Mouse (Mus musculus): ENCODE results near the gene Tmem235. TPM values are rescaled to one million over a fixed set of nuclear protein-coding genes. Genes with fewer than 3 reads are reported as not detected.

The Tmem235 gene
- polyA plus RNA-seq, 1 experiment from 2014 or later: not detected

DNA sequence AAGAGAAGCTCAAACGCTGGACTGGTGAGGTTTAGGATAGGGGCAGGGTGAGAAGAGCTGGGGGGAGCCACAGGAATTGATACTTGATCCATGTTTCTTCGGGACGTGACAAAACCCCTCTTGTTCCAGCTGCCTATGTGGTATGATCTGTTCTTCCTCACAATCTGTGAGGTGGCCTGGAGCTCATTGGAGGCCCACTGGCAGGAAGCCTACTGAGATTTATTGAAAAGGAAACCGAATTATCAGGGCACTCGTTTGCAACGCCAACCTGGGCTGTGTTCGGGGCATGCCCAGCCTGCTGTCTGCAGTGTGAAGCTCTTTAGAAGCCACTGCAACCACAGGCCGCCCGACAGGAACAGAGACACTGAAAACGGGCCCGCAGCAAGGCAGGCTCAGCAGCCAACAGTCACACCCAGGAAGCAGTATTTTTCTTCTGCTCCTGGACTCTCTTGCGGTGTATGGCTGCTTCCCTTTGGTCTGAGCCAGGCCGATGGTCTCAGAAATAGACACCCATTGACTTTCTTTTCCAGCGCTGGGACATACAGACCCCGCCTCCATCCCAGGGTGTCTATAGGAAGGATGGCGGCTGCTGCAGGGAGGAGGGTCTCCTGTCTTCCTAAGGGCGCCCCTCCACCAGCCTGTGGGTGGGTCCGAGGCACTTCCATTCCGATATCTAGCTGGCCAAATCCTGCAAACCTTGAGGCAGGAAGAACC, 12.1 kb upstream of the Tmem235 start:
- WGBS: 5% methylated on average over 19 of the region's 19 CpGs

DNA sequence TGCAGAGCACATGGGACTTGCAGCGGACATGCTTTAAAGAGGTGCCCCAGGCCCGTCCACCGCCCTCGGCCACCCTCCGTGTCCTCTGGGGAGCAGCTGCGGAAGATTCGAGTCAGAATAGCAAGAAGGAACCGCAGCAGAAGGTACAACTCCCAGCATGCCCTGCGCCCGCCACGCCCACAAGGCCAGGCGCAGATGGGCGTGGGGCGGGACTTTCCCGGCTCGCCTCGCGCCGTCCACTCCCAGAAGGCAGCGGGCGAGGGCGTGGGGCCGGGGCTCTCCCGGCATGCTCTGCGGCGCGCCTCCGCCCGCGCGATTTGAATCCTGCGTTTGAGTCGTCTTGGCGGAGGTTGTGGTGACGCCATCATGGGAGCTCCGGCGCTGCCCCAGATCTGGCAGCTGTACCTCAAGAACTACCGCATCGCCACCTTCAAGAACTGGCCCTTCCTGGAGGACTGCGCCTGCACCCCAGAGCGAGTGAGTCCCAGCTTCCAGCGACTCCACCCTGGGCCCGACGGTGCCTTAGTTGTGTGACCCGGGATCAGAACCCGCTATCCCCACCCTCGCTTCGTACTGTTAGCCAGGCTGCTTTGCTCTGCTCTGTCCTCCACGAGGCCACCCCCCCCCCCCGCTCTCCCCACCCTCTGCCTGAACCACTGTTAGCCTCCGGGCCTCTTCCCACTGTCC, 11.4 kb upstream of the Tmem235 start, which contains the start of gene Birc5:
Gene Birc5, plus strand, starts transcription at position 267 of the 687 bp plus-strand sequence.
- Histone ChIP-seq H3K36me3 (ENCODE audit: control insufficient read depth, insufficient read depth, low read length) (peaks cover 20% of the 10 kb centered on the region), H3K4me1 (replicated peaks; ENCODE audit: control insufficient read depth, insufficient read depth, low read length) (peaks cover 24% of the 10 kb centered on the region), H3K9me3 (ENCODE audit: control insufficient read depth, low read length) (no peaks in the 10 kb centered on the region), H3K4me3 (ENCODE audit: low read depth, low read length) (peak within 1 kb of the TSS; percentile 59), H3K27me3 (replicated peaks; ENCODE audit: control insufficient read depth, insufficient read depth, low read length) (no peaks in the 10 kb centered on the region), H3K4me2 (ENCODE audit: low read length) (peak within 1 kb of the TSS; percentile 84), H3K9ac (ENCODE audit: low read length) (peak within 1 kb of the TSS; percentile 69), H3K27ac (ENCODE audit: low read depth) (peak within 1 kb of the TSS; percentile 93)
- peak; percentile 85 for ATAC-seq (replicated peaks; ENCODE audit: low FRiP score, low TSS enrichment, low read depth)
- WGBS: under 1% methylated on average over 51 of the region's 51 CpGs
- DNase-seq (ENCODE audit: low spot score): peak; percentile 97

More for the DNA sequence above, 12.1 kb upstream of the Tmem235 start:
- Histone ChIP-seq H3K36me3 (ENCODE audit: control insufficient read depth, insufficient read depth, low read length) (peaks cover 13% of the 10 kb centered on the region), H3K9me3 (ENCODE audit: control insufficient read depth, low read length) (no peaks in the 10 kb centered on the region), H3K4me2 (ENCODE audit: low read length) (peak overlapping the region; percentile 84), H3K27ac (ENCODE audit: low read depth) (peak overlapping the region; percentile 93), H3K4me3 (ENCODE audit: low read depth, low read length) (peak overlapping the region; percentile 59), H3K4me1 (replicated peaks; ENCODE audit: control insufficient read depth, insufficient read depth, low read length) (peaks cover 24% of the 10 kb centered on the region), H3K27me3 (replicated peaks; ENCODE audit: control insufficient read depth, insufficient read depth, low read length) (no peaks in the 10 kb centered on the region), H3K9ac (ENCODE audit: low read length) (peak overlapping the region; percentile 69)
- ATAC-seq (replicated peaks; ENCODE audit: low FRiP score, low TSS enrichment, low read depth) (peak; percentile 75), DNase-seq (ENCODE audit: low spot score) (no peak)

GRCm38 (mm10) chr11:117852875-117853274, 7.7 kb upstream of the Tmem235 start:
- 79% methylated on average over 3 of the region's 3 CpGs for WGBS
- peaks cover 54% of the 10 kb centered on the region for H3K36me3 ChIP-seq (ENCODE audit: control insufficient read depth, insufficient read depth, low read length)
- no peaks in the 10 kb centered on the region for H3K9me3 ChIP-seq (ENCODE audit: control insufficient read depth, low read length)

DNA sequence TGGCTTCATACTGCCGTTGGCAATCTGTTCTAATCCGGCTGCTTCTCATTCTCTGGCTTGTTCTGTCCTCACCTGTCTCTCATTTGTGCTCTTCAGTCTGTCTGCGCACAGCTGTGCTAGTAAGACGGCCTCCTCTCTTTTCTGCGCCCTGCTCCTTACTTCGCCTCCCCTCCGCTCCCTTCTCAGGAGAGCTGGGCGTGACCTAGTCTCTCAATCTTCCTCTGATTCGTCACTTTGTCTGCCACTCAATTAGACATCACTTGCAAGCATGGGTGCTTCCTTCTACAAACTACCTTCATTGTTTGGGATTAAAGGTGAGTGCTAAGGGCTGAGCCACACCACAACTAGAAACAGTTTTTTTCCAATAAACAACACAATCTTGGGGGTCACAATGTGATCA, 6.3 kb upstream of the Tmem235 start:
- DNase-seq (ENCODE audit: low spot score) (no peak), ATAC-seq (replicated peaks; ENCODE audit: low FRiP score, low TSS enrichment, low read depth) (no peak)
- Histone ChIP-seq H3K36me3 (ENCODE audit: control insufficient read depth, insufficient read depth, low read length) (peaks cover 54% of the 10 kb centered on the region), H3K27ac (ENCODE audit: low read depth) (no peak overlapping the region), H3K4me2 (ENCODE audit: low read length) (no peak overlapping the region), H3K4me3 (ENCODE audit: low read depth, low read length) (no peak overlapping the region), H3K9me3 (ENCODE audit: control insufficient read depth, low read length) (no peaks in the 10 kb centered on the region), H3K27me3 (replicated peaks; ENCODE audit: control insufficient read depth, insufficient read depth, low read length) (peaks cover 6% of the 10 kb centered on the region; the same call in 1 of the 2 replicates), H3K9ac (ENCODE audit: low read length) (no peak overlapping the region), H3K4me1 (replicated peaks; ENCODE audit: control insufficient read depth, insufficient read depth, low read length) (peaks cover 11% of the 10 kb centered on the region; the same call in 1 of the 2 replicates)
- 90% methylated on average over 9 of the region's 9 CpGs for WGBS

More at GRCm38 (mm10) chr11:117852875-117853274, 7.7 kb upstream of the Tmem235 start:
- Histone ChIP-seq H3K4me2 (ENCODE audit: low read length) (no peak overlapping the region), H3K4me3 (ENCODE audit: low read depth, low read length) (no peak overlapping the region), H3K27ac (ENCODE audit: low read depth) (no peak overlapping the region), H3K9ac (ENCODE audit: low read length) (no peak overlapping the region), H3K4me1 (replicated peaks; ENCODE audit: control insufficient read depth, insufficient read depth, low read length) (peaks cover 16% of the 10 kb centered on the region), H3K27me3 (replicated peaks; ENCODE audit: control insufficient read depth, insufficient read depth, low read length) (no peaks in the 10 kb centered on the region)
- no peak for ATAC-seq (replicated peaks; ENCODE audit: low FRiP score, low TSS enrichment, low read depth)
- no peak for DNase-seq (ENCODE audit: low spot score)

- H3K9ac ChIP-seq (ENCODE audit: low read length): no peak overlapping the region
- no peak overlapping the region for H3K27ac ChIP-seq (ENCODE audit: low read depth)
- peaks cover 17% of the 10 kb centered on the region for H3K27me3 ChIP-seq (replicated peaks; ENCODE audit: control insufficient read depth, insufficient read depth, low read length)
- no peak overlapping the region for H3K4me3 ChIP-seq (ENCODE audit: low read depth, low read length)
- no peaks in the 10 kb centered on the region for H3K9me3 ChIP-seq (ENCODE audit: control insufficient read depth, low read length)
- ATAC-seq (replicated peaks; ENCODE audit: low FRiP score, low TSS enrichment, low read depth) (no peak), DNase-seq (ENCODE audit: low spot score) (no peak)
- H3K4me2 ChIP-seq (ENCODE audit: low read length): no peak overlapping the region
- 92% methylated on average over 5 of the region's 5 CpGs for WGBS
- peaks cover 5% of the 10 kb centered on the region; the same call in 1 of the 2 replicates for H3K4me1 ChIP-seq (replicated peaks; ENCODE audit: control insufficient read depth, insufficient read depth, low read length)
- H3K36me3 ChIP-seq (ENCODE audit: control insufficient read depth, insufficient read depth, low read length): peaks cover 54% of the 10 kb centered on the region
Observed at GRCm38 (mm10) chr11:117855360-117855759, 5.2 kb upstream of the Tmem235 start.

- Histone ChIP-seq H3K27me3 (replicated peaks; ENCODE audit: control insufficient read depth, insufficient read depth, low read length) (peaks cover 23% of the 10 kb centered on the region), H3K36me3 (ENCODE audit: control insufficient read depth, insufficient read depth, low read length) (peaks cover 54% of the 10 kb centered on the region), H3K4me3 (ENCODE audit: low read depth, low read length) (no peak overlapping the region), H3K9ac (ENCODE audit: low read length) (no peak overlapping the region), H3K4me1 (replicated peaks; ENCODE audit: control insufficient read depth, insufficient read depth, low read length) (0 out of 2 replicates have a peak, but pooled peaks cover 3% of the 10 kb centered on the region), H3K4me2 (ENCODE audit: low read length) (no peak overlapping the region), H3K9me3 (ENCODE audit: control insufficient read depth, low read length) (no peaks in the 10 kb centered on the region), H3K27ac (ENCODE audit: low read depth) (no peak overlapping the region)
- ATAC-seq (replicated peaks; ENCODE audit: low FRiP score, low TSS enrichment, low read depth) (no peak), DNase-seq (ENCODE audit: low spot score) (no peak)
- WGBS: 65% methylated on average over 1 of the region's 1 CpGs
Observed at GRCm38 (mm10) chr11:117855975-117856374, 4.6 kb upstream of the Tmem235 start.

- no peak overlapping the region for H3K27ac ChIP-seq (ENCODE audit: low read depth)
- ATAC-seq (replicated peaks; ENCODE audit: low FRiP score, low TSS enrichment, low read depth) (no peak), DNase-seq (ENCODE audit: low spot score) (no peak)
- peaks cover 50% of the 10 kb centered on the region for H3K36me3 ChIP-seq (ENCODE audit: control insufficient read depth, insufficient read depth, low read length)
- 0 out of 2 replicates have a peak, but pooled peaks cover 3% of the 10 kb centered on the region for H3K4me1 ChIP-seq (replicated peaks; ENCODE audit: control insufficient read depth, insufficient read depth, low read length)
- H3K4me3 ChIP-seq (ENCODE audit: low read depth, low read length): no peak overlapping the region
- H3K4me2 ChIP-seq (ENCODE audit: low read length): no peak overlapping the region
- H3K9ac ChIP-seq (ENCODE audit: low read length): no peak overlapping the region
- WGBS: 95% methylated on average over 9 of the region's 10 CpGs
- H3K9me3 ChIP-seq (ENCODE audit: control insufficient read depth, low read length): no peaks in the 10 kb centered on the region
- peaks cover 31% of the 10 kb centered on the region for H3K27me3 ChIP-seq (replicated peaks; ENCODE audit: control insufficient read depth, insufficient read depth, low read length)
Observed at GRCm38 (mm10) chr11:117857462-117857861, 3.1 kb upstream of the Tmem235 start.

DNA sequence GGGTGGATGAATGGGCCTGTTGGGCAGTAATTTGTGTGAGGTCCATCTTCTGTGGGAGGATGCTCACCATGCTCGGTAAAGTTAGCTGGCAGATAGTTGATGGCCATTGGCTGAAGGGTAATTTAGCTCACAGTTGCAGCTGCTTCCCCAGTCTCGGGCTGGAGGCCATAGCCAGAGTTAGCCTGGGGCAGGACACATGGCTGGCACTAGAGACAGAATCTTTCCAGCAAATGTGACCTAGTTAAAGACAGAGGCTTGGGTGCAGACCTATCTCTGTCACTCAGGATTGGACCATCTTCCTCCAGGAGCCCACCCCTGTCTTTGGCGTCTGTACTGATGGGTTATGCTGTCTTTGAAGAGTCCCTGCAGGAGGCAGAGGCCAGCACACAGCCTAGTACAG, 2.2 kb upstream of the Tmem235 start:
- 49% methylated on average over 3 of the region's 3 CpGs for WGBS
- peaks cover 31% of the 10 kb centered on the region for H3K27me3 ChIP-seq (replicated peaks; ENCODE audit: control insufficient read depth, insufficient read depth, low read length)
- H3K9ac ChIP-seq (ENCODE audit: low read length): no peak overlapping the region
- no peak overlapping the region for H3K4me3 ChIP-seq (ENCODE audit: low read depth, low read length)
- no peak overlapping the region for H3K4me2 ChIP-seq (ENCODE audit: low read length)
- H3K4me1 ChIP-seq (replicated peaks; ENCODE audit: control insufficient read depth, insufficient read depth, low read length): 0 out of 2 replicates have a peak, but pooled peaks cover 3% of the 10 kb centered on the region
- H3K36me3 ChIP-seq (ENCODE audit: control insufficient read depth, insufficient read depth, low read length): peaks cover 41% of the 10 kb centered on the region
- no peak overlapping the region for H3K27ac ChIP-seq (ENCODE audit: low read depth)
- no peak for DNase-seq (ENCODE audit: low spot score)
- H3K9me3 ChIP-seq (ENCODE audit: control insufficient read depth, low read length): no peaks in the 10 kb centered on the region
- ATAC-seq (replicated peaks; ENCODE audit: low FRiP score, low TSS enrichment, low read depth): no peak

Data from intestine, embryonic 14.5 days (tissue).